26 mouse cellular contexts compared by ENCODE assay signal in the genomic region with DNA sequence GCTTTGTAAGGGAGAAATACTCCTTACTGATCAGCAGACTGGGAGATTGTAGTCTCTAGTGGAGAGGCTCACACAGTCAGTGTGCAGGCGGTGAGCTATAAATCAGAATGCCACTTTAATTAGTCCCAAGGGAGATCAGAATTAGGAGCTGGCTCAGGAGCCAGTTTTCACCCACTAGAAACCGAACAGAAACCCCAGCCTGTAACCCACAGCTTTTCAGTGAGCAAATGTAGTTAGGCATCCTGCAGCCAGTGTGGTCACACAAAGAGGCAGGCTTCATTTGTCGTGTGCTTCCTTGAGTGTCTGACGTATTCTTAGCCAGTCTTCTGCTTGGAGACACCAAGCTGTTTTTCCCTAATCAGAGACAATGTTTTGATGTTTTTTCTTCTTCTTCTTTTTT. TPM values are rescaled to one million over a fixed set of nuclear protein-coding genes. Genes with fewer than 3 reads are reported as not detected.
A peak's percentile ranks its signal among the peaks of the same experiment; 100 is the strongest.
DNase-seq lines count a peak whose midpoint lies in the region; ATAC-seq and TF ChIP-seq lines count a peak whose summit lies in the region.
"Had no signal": no experiment of that assay in that cellular context is flagged by ENCODE, and none has a peak within 500 bp of the region (broad histone marks: within the 10 kb centered on the region; RNA-seq: fewer than 3 reads in every experiment).

No protein-coding gene starts in this region.

- TF ChIP-seq POLR2A in MEL (IDR thresholded peaks at IDR 0.05; ENCODE audit: control insufficient read depth in 1 of 2, insufficient read depth in 1 of 2, low read depth in 1 of 2, low read length in 2 of 2, poor library complexity in 1 of 2), result no peak

- no peaks in the 10 kb centered on the region for H3K9me3 ChIP-seq in kidney, postnatal 0 days (replicated peaks; ENCODE audit: low read length)
- H3K9me3 ChIP-seq in neural tube, embryonic 13.5 days, result no peaks in the 10 kb centered on the region
- H3K9me3 ChIP-seq in neural tube, embryonic 15.5 days (replicated peaks), result no peaks in the 10 kb centered on the region
- H3K9me3 ChIP-seq in MEL (replicated peaks; ENCODE audit: insufficient read depth, low read length), result no peaks in the 10 kb centered on the region
- H3K9me3 ChIP-seq in liver, postnatal 0 days (ENCODE audit: low read length), result no peaks in the 10 kb centered on the region
- H3K9me3 ChIP-seq: embryonic facial prominence, embryonic 12.5 days; embryonic facial prominence, embryonic 15.5 days; heart, embryonic 12.5 days; heart, embryonic 15.5 days; hindbrain, embryonic 12.5 days; hindbrain, embryonic 15.5 days; intestine, embryonic 15.5 days had no signal

- peaks cover 27% of the 10 kb centered on the region; the same call in 1 of the 2 replicates for H3K36me3 ChIP-seq in kidney, postnatal 0 days (ENCODE audit: insufficient read depth, low read length)
- H3K36me3 ChIP-seq in neural tube, embryonic 13.5 days, result peaks cover 29% of the 10 kb centered on the region
- peaks cover 26% of the 10 kb centered on the region for H3K36me3 ChIP-seq in neural tube, embryonic 15.5 days
- H3K36me3 ChIP-seq in MEL (ENCODE audit: control insufficient read depth in 1 of 2, insufficient read depth in 2 of 2, low read length in 2 of 2), result peaks cover 2 to 11% of the 10 kb centered on the region in 2 experiments; a peak in 3 of 4 replicates
- peaks cover 25% of the 10 kb centered on the region for H3K36me3 ChIP-seq in liver, postnatal 0 days (replicated peaks; ENCODE audit: insufficient read depth, low read length)

- no peaks in the 10 kb centered on the region for H3K4me1 ChIP-seq in kidney, postnatal 0 days (replicated peaks; ENCODE audit: insufficient read depth, low read length)
- peaks cover 5% of the 10 kb centered on the region; the same call in 1 of the 2 replicates for H3K4me1 ChIP-seq in neural tube, embryonic 13.5 days (replicated peaks)
- no peaks in the 10 kb centered on the region for H3K4me1 ChIP-seq in neural tube, embryonic 15.5 days
- peaks cover 4 to 23% of the 10 kb centered on the region in 2 experiments for H3K4me1 ChIP-seq in MEL (ENCODE audit: control insufficient read depth in 1 of 2, insufficient read depth in 2 of 2, low read length in 2 of 2)
- H3K4me1 ChIP-seq in liver, postnatal 0 days (ENCODE audit: insufficient read depth), result no peaks in the 10 kb centered on the region
- H3K4me1 ChIP-seq: embryonic facial prominence, embryonic 12.5 days; embryonic facial prominence, embryonic 15.5 days; heart, embryonic 12.5 days; heart, embryonic 15.5 days; hindbrain, embryonic 12.5 days; hindbrain, embryonic 15.5 days; intestine, embryonic 15.5 days had no signal

- 49% methylated on average over 4 of the region's 4 CpGs for WGBS in kidney, postnatal 0 days
- 55% methylated on average over 4 of the region's 4 CpGs for WGBS in neural tube, embryonic 13.5 days
- WGBS in neural tube, embryonic 15.5 days, result 58% methylated on average over 4 of the region's 4 CpGs
- 85% methylated on average over 4 of the region's 4 CpGs for WGBS in liver, postnatal 0 days (ENCODE audit: insufficient replicate concordance)

- DNase-seq in kidney, postnatal 0 days (ENCODE audit: low spot score), result peak; percentile 11
- DNase-seq in kidney, postnatal 25 days, result no peak
- no peak for DNase-seq in MEL (ENCODE audit: low read depth, low spot score)
- DNase-seq in brain, adult 2 months (ENCODE audit: low read depth, low spot score), result peak; percentile 10
- DNase-seq in liver, postnatal 0 days, result no peak
- DNase-seq: adrenal gland, postnatal 14 days; cerebellum, adult 18-20 months; cerebellum, adult 9-11 months; cerebellum, postnatal 25 days; forebrain, postnatal 0 days; gastrocnemius, adult 2 months; gastrocnemius, postnatal 14 days; heart, adult 18-20 months; heart, postnatal 10 days; heart, postnatal 36 days had no signal

- no peak overlapping the region for H3K4me3 ChIP-seq in kidney, postnatal 0 days (replicated peaks; ENCODE audit: low read depth, low read length)
- no peak overlapping the region for H3K4me3 ChIP-seq in neural tube, embryonic 13.5 days
- H3K4me3 ChIP-seq in neural tube, embryonic 15.5 days (replicated peaks), result no peak overlapping the region
- no peak overlapping the region for H3K4me3 ChIP-seq in MEL (ENCODE audit: control insufficient read depth in 1 of 2, insufficient read depth in 1 of 2, low read depth in 2 of 2, low read length in 2 of 2)
- no peak overlapping the region for H3K4me3 ChIP-seq in liver, postnatal 0 days (ENCODE audit: low read depth, low read length)
- H3K4me3 ChIP-seq: embryonic facial prominence, embryonic 12.5 days; embryonic facial prominence, embryonic 15.5 days; gastrocnemius, adult 2 months; heart, embryonic 12.5 days; heart, embryonic 15.5 days; hindbrain, embryonic 12.5 days; hindbrain, embryonic 15.5 days; intestine, embryonic 15.5 days had no signal

- no peak overlapping the region for H3K9ac ChIP-seq in kidney, postnatal 0 days (ENCODE audit: low read depth, low read length)
- H3K9ac ChIP-seq in neural tube, embryonic 13.5 days, result 0 out of 2 replicates have a peak overlapping the region, but pooled peaks have one; percentile 17
- H3K9ac ChIP-seq in neural tube, embryonic 15.5 days (replicated peaks), result no peak overlapping the region
- no peak overlapping the region for H3K9ac ChIP-seq in MEL (ENCODE audit: control insufficient read depth, low read depth, low read length, poor library complexity, severe bottlenecking)
- no peak overlapping the region for H3K9ac ChIP-seq in liver, postnatal 0 days (replicated peaks)
- H3K9ac ChIP-seq: embryonic facial prominence, embryonic 12.5 days; embryonic facial prominence, embryonic 15.5 days; forebrain, postnatal 0 days; heart, embryonic 12.5 days; heart, embryonic 15.5 days; hindbrain, embryonic 12.5 days; hindbrain, embryonic 15.5 days; intestine, embryonic 15.5 days had no signal

- H3K27me3 ChIP-seq in kidney, postnatal 0 days (ENCODE audit: insufficient read depth, low read length), result no peaks in the 10 kb centered on the region
- H3K27me3 ChIP-seq in neural tube, embryonic 13.5 days, result no peaks in the 10 kb centered on the region
- H3K27me3 ChIP-seq in neural tube, embryonic 15.5 days (replicated peaks), result no peaks in the 10 kb centered on the region
- H3K27me3 ChIP-seq in MEL (ENCODE audit: control insufficient read depth in 1 of 2, insufficient read depth in 2 of 2, low read length in 2 of 2), result no peaks in the 10 kb centered on the region
- no peaks in the 10 kb centered on the region for H3K27me3 ChIP-seq in liver, postnatal 0 days (ENCODE audit: insufficient read depth, low read length)
- H3K27me3 ChIP-seq: embryonic facial prominence, embryonic 12.5 days; embryonic facial prominence, embryonic 15.5 days; heart, embryonic 12.5 days; heart, embryonic 15.5 days; hindbrain, embryonic 12.5 days; hindbrain, embryonic 15.5 days; intestine, embryonic 15.5 days; Patski had no signal

- no peak overlapping the region for H3K4me2 ChIP-seq in kidney, postnatal 0 days (ENCODE audit: low read length)
- no peak overlapping the region for H3K4me2 ChIP-seq in neural tube, embryonic 13.5 days
- H3K4me2 ChIP-seq in neural tube, embryonic 15.5 days, result no peak overlapping the region
- no peak overlapping the region for H3K4me2 ChIP-seq in liver, postnatal 0 days (ENCODE audit: low read depth, low read length)
- H3K4me2 ChIP-seq: embryonic facial prominence, embryonic 12.5 days; embryonic facial prominence, embryonic 15.5 days; heart, embryonic 12.5 days; heart, embryonic 15.5 days; hindbrain, embryonic 12.5 days; hindbrain, embryonic 15.5 days; intestine, embryonic 15.5 days had no signal

- no peak for TF ChIP-seq RAD21 in MEL (IDR thresholded peaks at IDR 0.05; ENCODE audit: low read depth, low read length)

- no peak for TF ChIP-seq EP300 in MEL (IDR thresholded peaks at IDR 0.05; ENCODE audit: low read depth in 1 of 2, low read length in 2 of 2)
- TF ChIP-seq EP300 in liver, postnatal 0 days (IDR thresholded peaks at IDR 0.05; ENCODE audit: low read depth), result no peak

- no peak overlapping the region for H3K27ac ChIP-seq in kidney, postnatal 0 days
- no peak overlapping the region for H3K27ac ChIP-seq in neural tube, embryonic 13.5 days (replicated peaks)
- no peak overlapping the region for H3K27ac ChIP-seq in neural tube, embryonic 15.5 days (replicated peaks)
- H3K27ac ChIP-seq in MEL (ENCODE audit: control insufficient read depth, low read depth, low read length), result peak overlapping the region; percentile 51; the same call in 1 of the 2 replicates
- no peak overlapping the region for H3K27ac ChIP-seq in liver, postnatal 0 days (ENCODE audit: low read depth)
- H3K27ac ChIP-seq: embryonic facial prominence, embryonic 12.5 days; embryonic facial prominence, embryonic 15.5 days; gastrocnemius, adult 2 months; heart, embryonic 15.5 days; hindbrain, embryonic 12.5 days; hindbrain, embryonic 15.5 days; intestine, embryonic 15.5 days had no signal

- no peak for ATAC-seq in kidney, postnatal 0 days (replicated peaks; ENCODE audit: low FRiP score, low read depth)
- ATAC-seq in neural tube, embryonic 13.5 days (ENCODE audit: low read depth), result no peak
- ATAC-seq in neural tube, embryonic 15.5 days (ENCODE audit: low FRiP score), result no peak
- no peak for ATAC-seq in liver, postnatal 0 days
- ATAC-seq: forebrain, embryonic 14.5 days; forebrain, postnatal 0 days; intestine, embryonic 15.5 days; Patski had no signal

- H3K79me2 ChIP-seq in MEL (ENCODE audit: control insufficient read depth, insufficient read depth, low read length, poor library complexity), result no peaks in the 10 kb centered on the region

- TF ChIP-seq CTCF in kidney, postnatal 0 days (IDR thresholded peaks at IDR 0.05; ENCODE audit: low read depth), result no peak
- TF ChIP-seq CTCF in MEL (IDR thresholded peaks at IDR 0.05 in 2 of 3, conservative IDR thresholded peaks at IDR 0.05 in 1 of 3; ENCODE audit: control insufficient read depth in 1 of 3, insufficient read depth in 1 of 3, low read depth in 2 of 3, low read length in 3 of 3, poor library complexity in 1 of 3, severe bottlenecking in 1 of 3), result no peak
- no peak for TF ChIP-seq CTCF in liver, postnatal 0 days (IDR thresholded peaks at IDR 0.05; ENCODE audit: low read depth)

RNA-seq across cellular contexts. Expression of a gene that starts 21.9 kb away (rescaled TPM):
- polyA plus RNA-seq in kidney, postnatal 0 days (2015; fragmentation: Nextera tagmentation; extraction: Ambion mirVana), result 131 and 135 TPM in 2 replicates
- polyA plus RNA-seq in neural tube, embryonic 13.5 days (2015; fragmentation: Nextera tagmentation; extraction: Ambion mirVana), result 115 and 118 TPM in 2 replicates
- polyA plus RNA-seq in neural tube, embryonic 15.5 days (2015; fragmentation: Nextera tagmentation; extraction: Ambion mirVana), result 128 and 132 TPM in 2 replicates
- 73.3 and 77.5 TPM in 2 replicates for total RNA-seq in MEL (2012; rRNA removed)
- 10 to 100 TPM in 1 of 2 experiments, not detected in 1; 88.3 TPM for polyA plus RNA-seq in MEL (2012; ENCODE audit: insufficient read depth in 1 of 2, insufficient read length in 2 of 2, low read depth in 1 of 2, low replicate concordance in 2 of 2, missing spikeins in 1 of 2)
- polyA plus RNA-seq in liver, postnatal 0 days (2015; fragmentation: Nextera tagmentation; extraction: Ambion mirVana), result 44.3 and 46.5 TPM in 2 replicates

RNA-seq across cellular contexts. Expression of a gene that starts 28.9 kb away (rescaled TPM):
- polyA plus RNA-seq in kidney, postnatal 0 days (2015; fragmentation: Nextera tagmentation; extraction: Ambion mirVana), result 11.6 and 12.1 TPM in 2 replicates
- polyA plus RNA-seq in neural tube, embryonic 13.5 days (2015; fragmentation: Nextera tagmentation; extraction: Ambion mirVana), result 12.9 and 13.0 TPM in 2 replicates
- polyA plus RNA-seq in neural tube, embryonic 15.5 days (2015; fragmentation: Nextera tagmentation; extraction: Ambion mirVana), result 15.1 and 17.8 TPM in 2 replicates
- 4.2 and 4.4 TPM in 2 replicates for total RNA-seq in MEL (2012; rRNA removed)
- polyA plus RNA-seq in MEL (2012; ENCODE audit: insufficient read depth in 1 of 2, insufficient read length in 2 of 2, low read depth in 1 of 2, low replicate concordance in 2 of 2, missing spikeins in 1 of 2), result 1 to 10 TPM in 1 of 2 experiments, not detected in 1; 6.1 TPM
- polyA plus RNA-seq in liver, postnatal 0 days (2015; fragmentation: Nextera tagmentation; extraction: Ambion mirVana), result 6.4 and 6.9 TPM in 2 replicates

RNA-seq across cellular contexts. Expression of a gene that starts 32.1 kb away (rescaled TPM):
- 1,659 and 1,680 TPM in 2 replicates for polyA plus RNA-seq in kidney, postnatal 0 days (2015; fragmentation: Nextera tagmentation; extraction: Ambion mirVana)
- 1,003 and 1,122 TPM in 2 replicates for polyA plus RNA-seq in neural tube, embryonic 13.5 days (2015; fragmentation: Nextera tagmentation; extraction: Ambion mirVana)
- polyA plus RNA-seq in neural tube, embryonic 15.5 days (2015; fragmentation: Nextera tagmentation; extraction: Ambion mirVana), result 714 and 880 TPM in 2 replicates
- 1,732 and 2,078 TPM in 2 replicates for total RNA-seq in MEL (2012; rRNA removed)
- 1,000 to 10,000 TPM; 1,006 to 3,472 TPM for polyA plus RNA-seq in MEL (2012; ENCODE audit: insufficient read depth in 1 of 2, insufficient read length in 2 of 2, low read depth in 1 of 2, low replicate concordance in 2 of 2, missing spikeins in 1 of 2)
- polyA plus RNA-seq in liver, postnatal 0 days (2015; fragmentation: Nextera tagmentation; extraction: Ambion mirVana), result 651 and 676 TPM in 2 replicates

Comparison
In these comparisons a context has a peak if more than half of its experiments do, and no peak if none do; other contexts are left out.
1. DNase-seq: peak in kidney, postnatal 0 days (single experiment) and brain, adult 2 months (single experiment); none in kidney, postnatal 25 days (0 of 2), MEL (single experiment) and liver, postnatal 0 days (single experiment).